Mouse (Mus musculus): ENCODE data around the gene Pus3. TPM values are rescaled to one million over a fixed set of nuclear protein-coding genes. Genes with fewer than 3 reads are reported as not detected.

Pus3 gene
- polyA plus RNA-seq, 1 experiment from 2014 or later = 23.3 TPM

DNA sequence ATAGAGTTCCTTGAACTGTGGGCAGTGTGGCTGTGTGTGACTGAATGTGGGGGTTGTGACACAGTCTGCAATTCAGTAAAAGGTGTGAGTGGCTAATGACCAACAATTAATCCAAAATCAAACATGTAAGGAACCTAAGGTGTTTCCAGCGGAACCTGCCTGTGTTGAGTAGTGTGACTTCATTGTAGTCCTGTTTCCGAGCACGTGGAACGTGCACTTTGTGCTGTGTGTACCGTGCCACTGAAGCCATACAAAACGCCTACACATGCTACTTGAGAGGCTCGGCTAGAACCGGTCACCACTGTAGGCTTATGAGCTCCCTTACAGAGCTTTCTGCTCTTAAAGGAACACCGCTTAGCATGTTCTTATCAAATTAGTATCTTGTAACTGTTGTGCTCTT, 9.9 kb upstream of the Pus3 start:
- no peak for ATAC-seq (ENCODE audit: insufficient number of reproducible peaks, insufficient read depth, low FRiP score, low TSS enrichment, low read depth)
- H3K4me3 ChIP-seq = no peak overlapping the region
- 82% methylated on average over 9 of the region's 9 CpGs for WGBS
- no peak overlapping the region for H3K9ac ChIP-seq
- no peaks in the 10 kb centered on the region for H3K27me3 ChIP-seq
- H3K9me3 ChIP-seq = no peaks in the 10 kb centered on the region
- no peaks in the 10 kb centered on the region for H3K36me3 ChIP-seq
- H3K4me2 ChIP-seq = no peak overlapping the region
- H3K27ac ChIP-seq = no peak overlapping the region
- 0 out of 2 replicates have a peak, but pooled peaks cover 3% of the 10 kb centered on the region for H3K4me1 ChIP-seq

DNA sequence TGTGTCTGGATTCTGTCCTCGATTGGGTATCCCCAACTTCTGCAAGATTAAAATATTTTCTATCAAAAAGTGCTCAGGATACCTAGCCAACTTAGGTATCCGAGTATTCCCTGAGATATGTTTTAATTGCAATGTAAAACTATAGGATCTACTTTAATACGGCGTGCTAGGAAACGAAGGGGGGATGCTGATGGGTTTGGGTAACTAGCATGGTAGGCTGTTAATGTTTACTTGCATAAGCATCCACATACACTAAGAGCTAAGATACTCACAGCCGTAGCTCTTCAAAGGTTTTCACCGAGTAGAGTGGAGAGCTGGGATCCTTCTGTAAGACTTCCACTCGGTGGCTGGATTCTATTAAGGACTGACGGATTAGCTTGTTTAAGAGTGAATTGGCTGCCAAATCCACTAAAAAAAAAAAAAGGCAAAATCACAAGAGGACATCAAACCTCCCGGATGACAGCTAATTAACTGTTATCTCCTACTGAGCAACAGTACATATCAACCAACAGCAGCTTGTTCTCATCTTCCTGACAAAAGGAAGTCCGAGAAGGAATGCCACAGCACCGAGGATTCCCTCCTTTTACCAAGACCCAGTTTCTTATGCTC, 1.8 kb upstream of the Pus3 start:
- peaks cover 18% of the 10 kb centered on the region for H3K4me1 ChIP-seq
- WGBS = 78% methylated on average over 12 of the region's 12 CpGs
- H3K27ac ChIP-seq = no peak overlapping the region
- no peak for ATAC-seq (ENCODE audit: insufficient number of reproducible peaks, insufficient read depth, low FRiP score, low TSS enrichment, low read depth)
- no peaks in the 10 kb centered on the region for H3K9me3 ChIP-seq
- no peak overlapping the region for H3K9ac ChIP-seq
- peaks cover 8% of the 10 kb centered on the region for H3K36me3 ChIP-seq
- H3K27me3 ChIP-seq = no peaks in the 10 kb centered on the region
- no peak overlapping the region for H3K4me3 ChIP-seq
- H3K4me2 ChIP-seq = no peak overlapping the region

DNA sequence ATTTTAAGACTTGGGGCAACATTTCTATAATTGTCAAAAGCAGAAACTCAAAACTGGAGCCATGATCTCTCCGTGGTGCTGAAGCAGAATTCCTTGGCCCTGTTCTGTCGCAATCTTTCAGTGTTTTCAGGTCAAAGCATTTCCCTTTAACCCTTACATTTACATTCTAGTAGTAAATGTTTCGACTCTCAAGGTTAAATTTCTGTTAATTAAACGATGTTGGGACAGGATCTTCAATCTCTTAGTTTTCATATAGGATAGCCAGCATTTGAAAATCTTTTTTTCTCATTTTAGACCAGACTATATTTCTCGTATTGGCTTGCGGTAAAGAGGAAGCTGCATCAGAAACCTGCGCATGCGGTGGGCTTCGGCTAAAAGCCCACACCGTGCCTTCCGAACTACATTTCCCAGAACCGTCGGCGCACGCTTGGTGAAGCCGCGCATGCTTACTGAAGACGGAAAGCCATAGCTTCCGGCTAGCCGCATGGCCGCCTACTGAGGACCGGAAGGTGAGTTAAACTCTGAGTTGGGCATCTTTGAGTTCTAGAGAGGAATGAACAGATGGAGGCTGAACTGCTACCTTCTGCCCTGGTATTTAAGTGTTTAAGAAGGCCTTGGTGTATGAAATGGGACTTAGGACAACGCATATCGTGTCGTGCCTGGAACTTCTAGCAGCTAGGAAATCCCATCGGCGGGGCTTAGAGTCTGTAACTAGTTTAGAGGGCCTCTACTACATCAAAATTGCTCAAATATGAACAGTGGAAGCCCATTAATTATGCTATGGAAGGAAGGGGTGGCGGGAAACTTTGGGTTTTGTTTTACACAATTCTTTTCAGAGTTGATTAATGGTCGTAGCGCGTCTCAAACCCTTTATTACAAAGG, 855 bp downstream of the Pus3 start:
- Histone ChIP-seq H3K27me3 (no peaks in the 10 kb centered on the region), H3K36me3 (peaks cover 13% of the 10 kb centered on the region), H3K27ac (peak overlapping the region; percentile 74), H3K9ac (peak overlapping the region; percentile 80), H3K4me3 (peak overlapping the region; percentile 69), H3K4me1 (peaks cover 18% of the 10 kb centered on the region), H3K4me2 (peak overlapping the region; percentile 97), H3K9me3 (no peaks in the 10 kb centered on the region)
- ATAC-seq (ENCODE audit: insufficient number of reproducible peaks, insufficient read depth, low FRiP score, low TSS enrichment, low read depth) = peak; percentile 83
- 2% methylated on average over 31 of the region's 31 CpGs for WGBS

DNA sequence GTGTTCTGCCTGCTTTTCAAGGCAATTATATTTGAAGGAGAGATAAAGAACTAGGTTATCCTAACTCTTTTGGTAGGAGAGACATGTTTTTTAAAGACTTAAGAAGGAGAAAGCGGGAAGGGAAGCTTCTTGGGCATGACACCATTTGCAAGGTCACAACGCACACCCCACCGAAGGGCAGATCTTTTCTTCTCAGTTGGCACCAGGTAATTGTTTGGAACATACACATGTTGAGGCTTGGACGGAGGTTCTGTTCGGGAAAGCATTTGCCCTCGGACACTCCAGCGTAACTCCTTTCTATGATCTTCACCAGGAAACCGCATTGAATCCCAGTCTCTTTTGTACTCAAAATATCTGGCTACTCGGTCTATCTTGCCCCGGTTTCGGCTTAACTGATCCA, 2.7 kb downstream of the Pus3 start:
- no peak overlapping the region for H3K27ac ChIP-seq
- H3K36me3 ChIP-seq = peaks cover 29% of the 10 kb centered on the region
- no peak for ATAC-seq (ENCODE audit: insufficient number of reproducible peaks, insufficient read depth, low FRiP score, low TSS enrichment, low read depth)
- peaks cover 18% of the 10 kb centered on the region for H3K4me1 ChIP-seq
- 92% methylated on average over 11 of the region's 11 CpGs for WGBS
- H3K9ac ChIP-seq = no peak overlapping the region
- H3K9me3 ChIP-seq = no peaks in the 10 kb centered on the region
- no peaks in the 10 kb centered on the region for H3K27me3 ChIP-seq
- H3K4me3 ChIP-seq = no peak overlapping the region
- no peak overlapping the region for H3K4me2 ChIP-seq

DNA sequence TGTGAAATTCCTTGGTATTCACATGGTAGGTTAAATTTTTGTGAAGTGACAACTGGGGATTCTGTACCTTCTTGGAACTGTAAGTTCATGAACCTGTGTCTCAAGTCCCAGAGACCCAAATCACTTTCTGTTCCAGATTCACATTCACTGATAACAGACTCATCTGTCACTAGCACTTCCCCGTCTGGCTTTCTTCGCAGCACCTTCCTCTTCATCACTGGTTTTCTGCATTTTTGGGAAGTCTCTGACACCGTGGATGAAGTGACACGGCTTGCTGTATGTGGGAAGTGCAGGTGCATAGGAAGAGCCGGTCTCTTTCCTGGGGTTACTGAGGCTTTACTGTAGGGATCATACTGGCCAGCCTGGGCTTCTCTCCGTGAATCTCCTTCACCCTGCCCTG, 3.2 kb downstream of the Pus3 start:
- Histone ChIP-seq H3K9me3 (no peaks in the 10 kb centered on the region), H3K9ac (no peak overlapping the region), H3K36me3 (peaks cover 34% of the 10 kb centered on the region), H3K4me2 (no peak overlapping the region), H3K27me3 (no peaks in the 10 kb centered on the region), H3K4me1 (peaks cover 18% of the 10 kb centered on the region), H3K27ac (no peak overlapping the region), H3K4me3 (no peak overlapping the region)
- WGBS = 93% methylated on average over 6 of the region's 6 CpGs
- ATAC-seq (ENCODE audit: insufficient number of reproducible peaks, insufficient read depth, low FRiP score, low TSS enrichment, low read depth) = no peak

DNA sequence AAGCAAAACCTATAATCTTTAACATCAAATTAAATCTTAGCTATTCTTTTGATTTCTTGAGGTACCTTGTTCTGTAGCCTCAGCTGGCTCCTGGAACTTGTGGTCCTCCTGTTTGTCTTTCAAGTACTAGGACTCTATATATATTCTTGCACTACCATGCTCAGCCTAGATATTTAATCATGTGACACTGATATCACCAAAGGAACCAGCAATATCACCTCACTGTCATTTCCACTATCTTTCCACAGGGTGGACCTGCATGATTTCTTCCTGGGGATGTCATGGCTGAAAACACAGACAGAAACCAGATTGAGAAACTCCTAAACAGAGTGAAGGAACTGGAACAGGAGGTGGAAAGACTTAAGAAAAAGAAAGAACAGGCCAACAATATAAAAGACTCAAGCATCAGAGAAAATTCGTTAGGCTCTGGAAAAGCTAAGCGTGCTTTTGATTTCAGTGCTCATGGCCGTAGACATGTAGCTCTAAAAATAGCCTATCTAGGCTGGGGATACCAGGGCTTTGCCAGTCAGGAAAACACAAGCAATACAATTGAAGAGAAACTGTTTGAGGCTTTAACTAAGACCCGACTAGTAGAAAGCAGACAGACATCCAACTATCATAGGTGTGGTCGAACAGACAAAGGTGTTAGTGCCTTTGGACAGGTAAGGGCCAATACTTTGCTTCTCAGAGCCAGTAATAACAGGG, 6.3 kb downstream of the Pus3 start:
- no peak overlapping the region for H3K4me2 ChIP-seq
- no peak for ATAC-seq (ENCODE audit: insufficient number of reproducible peaks, insufficient read depth, low FRiP score, low TSS enrichment, low read depth)
- no peaks in the 10 kb centered on the region for H3K9me3 ChIP-seq
- H3K4me1 ChIP-seq = peaks cover 14% of the 10 kb centered on the region
- no peaks in the 10 kb centered on the region for H3K27me3 ChIP-seq
- H3K9ac ChIP-seq = no peak overlapping the region
- H3K36me3 ChIP-seq = peaks cover 48% of the 10 kb centered on the region
- H3K4me3 ChIP-seq = no peak overlapping the region
- 89% methylated on average over 5 of the region's 5 CpGs for WGBS
- no peak overlapping the region for H3K27ac ChIP-seq

DNA sequence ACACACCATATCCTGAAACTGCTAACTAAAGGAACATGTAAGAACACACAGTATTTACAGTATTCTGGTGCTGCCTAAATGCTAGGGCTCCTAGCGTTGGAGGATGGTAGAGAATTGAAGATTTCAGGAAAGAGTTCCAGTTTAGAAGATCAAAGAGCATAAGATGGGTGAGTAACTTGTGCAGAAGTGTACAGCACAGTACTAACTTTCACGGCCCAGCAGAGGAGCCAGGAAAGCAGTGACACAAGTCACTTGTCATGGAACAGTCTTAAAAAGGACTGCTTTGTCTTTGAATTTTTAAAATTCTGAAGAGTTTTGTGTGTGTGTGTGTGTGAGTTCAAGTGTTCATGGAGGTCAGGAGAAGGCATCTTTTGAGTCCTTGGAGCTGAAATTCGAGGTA, 9.6 kb downstream of the Pus3 start:
- 85% methylated on average over 3 of the region's 3 CpGs for WGBS
- no peak for ATAC-seq (ENCODE audit: insufficient number of reproducible peaks, insufficient read depth, low FRiP score, low TSS enrichment, low read depth)
- no peaks in the 10 kb centered on the region for H3K9me3 ChIP-seq
- H3K4me3 ChIP-seq = no peak overlapping the region
- H3K4me1 ChIP-seq = peaks cover 7% of the 10 kb centered on the region; the same call in 1 of the 2 replicates
- H3K36me3 ChIP-seq = peaks cover 36% of the 10 kb centered on the region
- no peak overlapping the region for H3K9ac ChIP-seq
- H3K27me3 ChIP-seq = no peaks in the 10 kb centered on the region
- no peak overlapping the region for H3K27ac ChIP-seq
- H3K4me2 ChIP-seq = no peak overlapping the region

DNA sequence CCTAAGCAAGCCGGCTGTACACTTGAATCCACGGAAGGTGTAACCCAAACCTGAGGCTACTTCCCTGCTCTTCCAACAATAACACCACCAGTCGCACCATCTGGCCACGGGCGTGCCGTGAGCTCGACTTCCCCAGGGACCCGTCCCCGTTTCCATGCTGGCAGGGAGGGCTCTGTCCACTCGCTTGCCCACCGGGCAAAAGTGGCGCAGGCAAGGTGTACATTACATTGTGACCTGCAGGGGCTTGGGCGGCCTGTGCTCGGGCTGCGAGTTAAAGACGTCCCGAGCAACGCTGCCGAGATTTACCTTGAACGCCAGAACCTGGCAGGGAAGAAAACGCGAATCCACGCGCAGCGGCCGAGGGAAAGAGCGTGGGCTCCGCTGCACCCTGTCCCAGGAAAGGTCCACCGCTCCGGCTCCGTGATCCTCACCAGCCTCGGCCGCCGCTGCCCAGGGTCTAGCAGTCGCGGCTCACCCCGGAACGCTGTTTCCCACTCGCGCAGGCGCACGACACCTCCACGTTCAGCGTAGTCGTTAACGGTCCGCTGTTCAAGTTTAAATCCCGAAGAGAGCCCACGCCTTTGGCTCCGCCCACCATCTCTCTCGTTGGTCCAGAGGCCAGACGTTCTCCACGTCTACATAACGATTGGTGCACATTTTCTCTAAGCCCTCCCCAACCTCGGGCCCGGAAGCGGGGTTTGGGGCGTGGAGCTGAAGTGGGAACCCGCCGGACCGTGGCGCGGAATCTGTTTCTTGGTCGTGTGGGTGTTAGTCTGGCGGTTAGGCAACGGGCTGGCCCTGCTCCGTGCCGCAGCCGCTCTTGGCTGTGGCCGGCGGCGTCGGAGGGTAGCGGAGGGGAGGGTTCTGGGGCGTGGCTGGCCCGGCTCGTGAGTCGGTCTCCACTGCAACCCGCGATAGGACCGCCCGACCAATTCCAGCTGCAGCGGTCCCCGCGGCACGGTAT, 11.5 kb downstream of the Pus3 start, which contains the start of the genes Pate2 and Hyls1:
Gene Pate2 (plus strand): TSS at position 714 of the 964 bp plus-strand sequence.
Gene Hyls1 (minus strand): TSS at position 828 of the 964 bp plus-strand sequence.
- H3K4me1 ChIP-seq = peaks cover 10% of the 10 kb centered on the region; the same call in 1 of the 2 replicates
- no peaks in the 10 kb centered on the region for H3K9me3 ChIP-seq
- under 1% methylated on average over 86 of the region's 86 CpGs for WGBS
- peaks cover 12% of the 10 kb centered on the region for H3K27me3 ChIP-seq
- H3K27ac ChIP-seq = peak within 1 kb of the TSS; percentile 88
- ATAC-seq (ENCODE audit: insufficient number of reproducible peaks, insufficient read depth, low FRiP score, low TSS enrichment, low read depth) = peak; percentile 97
- peaks cover 31% of the 10 kb centered on the region for H3K36me3 ChIP-seq
- peak within 1 kb of the TSS; percentile 90 for H3K9ac ChIP-seq
- H3K4me3 ChIP-seq = peak within 1 kb of the TSS; percentile 78
- H3K4me2 ChIP-seq = peak within 1 kb of the TSS; percentile 84

DNA sequence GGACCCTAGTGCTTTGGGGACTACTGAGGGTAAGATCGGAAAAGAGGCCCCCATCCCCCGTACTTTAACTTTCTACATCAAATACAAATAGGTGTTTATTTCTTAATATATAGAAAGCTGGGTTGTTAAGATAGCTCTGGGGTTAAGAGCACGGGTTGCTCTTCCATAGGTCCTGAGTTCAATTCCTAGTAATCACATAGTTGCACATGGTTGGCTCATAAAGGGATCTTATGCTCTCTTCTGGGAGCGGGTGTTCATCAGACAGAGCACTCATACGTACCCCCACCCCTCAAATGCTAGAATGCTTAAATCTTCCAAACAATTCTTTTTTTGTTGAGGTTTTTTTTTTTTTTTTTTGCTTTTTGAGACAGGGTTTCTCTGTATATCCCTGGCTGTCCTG, 12.3 kb downstream of the Pus3 start:
- Histone ChIP-seq H3K9ac (peak overlapping the region; percentile 90), H3K36me3 (peaks cover 23% of the 10 kb centered on the region), H3K9me3 (no peaks in the 10 kb centered on the region), H3K27ac (no peak overlapping the region), H3K27me3 (peaks cover 16% of the 10 kb centered on the region), H3K4me2 (peak overlapping the region; percentile 84), H3K4me3 (peak overlapping the region; percentile 78), H3K4me1 (peaks cover 10% of the 10 kb centered on the region; the same call in 1 of the 2 replicates)
- ATAC-seq (ENCODE audit: insufficient number of reproducible peaks, insufficient read depth, low FRiP score, low TSS enrichment, low read depth) = no peak
- 9% methylated on average over 5 of the region's 5 CpGs for WGBS

DNA sequence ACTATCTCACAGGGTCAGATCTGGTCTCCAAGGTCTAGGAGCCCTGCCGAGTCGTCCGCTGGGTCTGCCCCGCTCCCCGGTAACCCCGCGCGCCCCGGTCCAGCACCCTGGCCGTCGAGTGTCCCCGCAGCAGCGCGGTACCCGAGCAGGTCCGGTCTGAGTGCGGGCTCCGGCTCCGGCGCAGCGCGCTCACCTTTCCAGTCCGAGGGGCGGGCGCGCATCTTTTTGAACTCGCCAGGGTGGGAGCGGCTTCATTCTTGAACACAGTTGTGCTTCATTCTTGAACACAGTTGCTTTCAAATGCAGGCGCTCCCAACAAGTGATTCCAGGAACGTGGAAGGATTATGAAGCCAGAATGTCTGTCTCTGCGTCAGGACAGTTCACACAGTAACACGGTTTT, 16.0 kb downstream of the Pus3 start:
- Histone ChIP-seq H3K4me3 (peak overlapping the region; percentile 40), H3K27ac (no peak overlapping the region), H3K9me3 (no peaks in the 10 kb centered on the region), H3K9ac (peak overlapping the region; percentile 68), H3K27me3 (peaks cover 16% of the 10 kb centered on the region), H3K4me1 (peaks cover 3% of the 10 kb centered on the region; the same call in 1 of the 2 replicates), H3K36me3 (no peaks in the 10 kb centered on the region), H3K4me2 (peak overlapping the region; percentile 67)
- WGBS = 4% methylated on average over 32 of the region's 32 CpGs
- ATAC-seq (ENCODE audit: insufficient number of reproducible peaks, insufficient read depth, low FRiP score, low TSS enrichment, low read depth) = no peak

Data from embryonic facial prominence, embryonic 13.5 days (tissue).